Mouse (Mus musculus) CH12.LX (cell line): ENCODE data around the gene Fkbp15. TPM values are rescaled to one million over a fixed set of nuclear protein-coding genes. Genes with fewer than 3 reads are reported as not detected.
A peak's percentile ranks its signal among the peaks of the same experiment; 100 is the strongest.

ENCODE experiments used
- DNase-seq: peaks from one replicate; pipeline ENCODE4 v3.0.0-alpha.2; 2013; ENCODE audit errors: extremely low read depth
- H3K27ac ChIP-seq: 2 replicates; pipeline ENCODE4 v1.5.1; 2012; ENCODE audit warnings: low read depth, mild to moderate bottlenecking, control low read depth, moderate library complexity; ENCODE audit not compliant: insufficient read depth
- H3K27me3 ChIP-seq: replicated peaks from 2 replicates; pipeline ENCODE3; 2012; ENCODE audit warnings: inconsistent platforms
- H3K36me3 ChIP-seq, 2 experiments: replicated peaks in 1 of 2; 2 replicates each; pipeline versions ENCODE3 to v1.6.1; 2012; ENCODE audit warnings: inconsistent platforms in 1 of 2, low read length in 1 of 2, mild to moderate bottlenecking in 1 of 2, mixed read lengths in 1 of 2, moderate library complexity in 1 of 2; ENCODE audit not compliant: control insufficient read depth in 1 of 2, insufficient read depth in 1 of 2
- H3K4me1 ChIP-seq, 2 experiments: 2 replicates each; pipeline ENCODE4 v1.6.1; 2012; ENCODE audit warnings: inconsistent platforms in 1 of 2, moderate library complexity in 1 of 2; ENCODE audit not compliant: insufficient read depth in 2 of 2, control insufficient read depth in 1 of 2
- H3K4me2 ChIP-seq: 2 replicates; pipeline ENCODE4 v1.6.1; 2012; ENCODE audit warnings: low read depth, mild to moderate bottlenecking, control low read depth; ENCODE audit not compliant: poor library complexity, insufficient read depth, severe bottlenecking
- H3K4me3 ChIP-seq, 3 experiments: fragments of 150-350 bp in 1 of 3; sonication (generic) in 1 of 3; replicated peaks in 1 of 3; 2 replicates each; pipeline versions ENCODE3 to v1.5.1; 2011 to 2012; ENCODE audit warnings: low read depth in 2 of 3, low read length in 2 of 3, mild to moderate bottlenecking in 2 of 3, moderate library complexity in 2 of 3, control low read depth in 1 of 3, improper control_type of control experiment in 1 of 3, inconsistent platforms in 1 of 3, mixed read lengths in 1 of 3; ENCODE audit not compliant: poor library complexity in 1 of 3
- H3K79me2 ChIP-seq: replicated peaks from 2 replicates; pipeline ENCODE4 v1.6.1; 2012; ENCODE audit warnings: mild to moderate bottlenecking, moderate library complexity; ENCODE audit not compliant: control insufficient read depth, poor library complexity, insufficient read depth, severe bottlenecking; ENCODE audit errors: extremely low read depth
- H3K9ac ChIP-seq: 2 replicates; pipeline ENCODE4 v1.6.1; 2012; ENCODE audit warnings: low read depth, mild to moderate bottlenecking, control low read depth, moderate library complexity; ENCODE audit not compliant: insufficient read depth
- H3K9me3 ChIP-seq: replicated peaks from 2 replicates; pipeline ENCODE3; 2012; ENCODE audit warnings: low read length, inconsistent platforms, mixed read lengths
- BHLHE40 ChIP-seq: IDR thresholded peaks from 2 replicates; pipeline ENCODE4 v1.6.1; 2011; ENCODE audit warnings: mild to moderate bottlenecking, low read depth, low read length, improper control_type of control experiment
- CTCF ChIP-seq, 2 experiments: IDR thresholded peaks in 1 of 2; conservative IDR thresholded peaks in 1 of 2; 2 replicates each; pipeline ENCODE4 v1.5.1; 2011 to 2012; ENCODE audit warnings: low read depth in 2 of 2, low read length in 2 of 2, improper control_type of control experiment in 1 of 2, inconsistent platforms in 1 of 2, mild to moderate bottlenecking in 1 of 2, moderate library complexity in 1 of 2
- ELF1 ChIP-seq: IDR thresholded peaks from 2 replicates; pipeline ENCODE4 v1.6.1; 2014; ENCODE audit warnings: low read depth, mild to moderate bottlenecking, inconsistent platforms, low read length, improper control_type of control experiment
- ETS1 ChIP-seq: conservative IDR thresholded peaks from 2 replicates; pipeline ENCODE4 v1.6.1; 2012; ENCODE audit warnings: low read depth, mild to moderate bottlenecking, inconsistent platforms, low read length, improper control_type of control experiment, moderate library complexity
- HCFC1 ChIP-seq: IDR thresholded peaks from 2 replicates; pipeline ENCODE4 v1.6.1; 2012; ENCODE audit warnings: low read depth, mild to moderate bottlenecking, inconsistent platforms, low read length, improper control_type of control experiment
- IRF4 ChIP-seq: IDR thresholded peaks from 2 replicates; pipeline ENCODE4 v1.6.1; 2014; ENCODE audit warnings: low read depth, mild to moderate bottlenecking, inconsistent platforms, low read length, improper control_type of control experiment
- JUN ChIP-seq: IDR thresholded peaks from 2 replicates; pipeline ENCODE4 v1.6.1; 2011; ENCODE audit warnings: low read depth, mild to moderate bottlenecking, low read length, improper control_type of control experiment, moderate library complexity; ENCODE audit not compliant: insufficient read depth
- KAT2A ChIP-seq: IDR thresholded peaks from 2 replicates; pipeline ENCODE4 v1.6.1; 2012; ENCODE audit warnings: low read length, improper control_type of control experiment, inconsistent platforms; ENCODE audit not compliant: insufficient replicate concordance
- MAX ChIP-seq: IDR thresholded peaks from 2 replicates; pipeline ENCODE4 v1.6.1; 2011; ENCODE audit warnings: low read length, improper control_type of control experiment
- MAZ ChIP-seq: IDR thresholded peaks from 2 replicates; pipeline ENCODE4 v1.6.1; 2012; ENCODE audit warnings: low read depth, mild to moderate bottlenecking, inconsistent platforms, low read length, improper control_type of control experiment, moderate library complexity
- MEF2A ChIP-seq: IDR thresholded peaks from 2 replicates; pipeline ENCODE4 v1.6.1; 2014; ENCODE audit warnings: low read depth, mild to moderate bottlenecking, inconsistent platforms, low read length, improper control_type of control experiment, borderline replicate concordance
- RAD21 ChIP-seq: IDR thresholded peaks from 2 replicates; pipeline ENCODE4 v1.6.1; 2011; ENCODE audit warnings: low read depth, mild to moderate bottlenecking, low read length, improper control_type of control experiment, moderate library complexity
- RCOR1 ChIP-seq: conservative IDR thresholded peaks from 2 replicates; pipeline ENCODE4 v1.6.1; 2012; ENCODE audit warnings: low read depth, mild to moderate bottlenecking, inconsistent platforms, low read length, improper control_type of control experiment
- SMC3 ChIP-seq: IDR thresholded peaks from 2 replicates; pipeline ENCODE4 v1.6.1; 2011; ENCODE audit warnings: low read depth, low read length, improper control_type of control experiment
- TCF12 ChIP-seq: IDR thresholded peaks from 2 replicates; pipeline ENCODE4 v1.6.1; 2014; ENCODE audit warnings: low read depth, mild to moderate bottlenecking, inconsistent platforms, low read length, improper control_type of control experiment
- ZNF384 ChIP-seq: IDR thresholded peaks from 2 replicates; pipeline ENCODE4 v1.6.1; 2012; ENCODE audit warnings: low read depth, low read length, improper control_type of control experiment, inconsistent platforms
- dilution Hi-C: fragments of 300-500 bp; cut with MboI; formaldehyde crosslinking; loops from 2 replicates; pipeline ENCODE4 v1.14.3; 2020; ENCODE audit warnings: low sequenced_read_pairs; ENCODE audit not compliant: extremely low pct_unique_long_range_greater_than_20kb, extremely low pct_ligation_motif_present
- in situ Hi-C: fragments of 300-500 bp; cut with MboI; formaldehyde crosslinking; loops from 3 replicates; pipeline ENCODE4 v1.14.3; 2019; ENCODE audit warnings: low sequenced_read_pairs, low pct_ligation_motif_present, low pct_unique_long_range_greater_than_20kb, mixed read lengths
- polyA plus RNA-seq: library from polyadenylated mRNA; unstranded; fragments of >175 nt; gene quantifications from 2 replicates; pipeline ENCODE4 v1.2.1, GENCODE M21; 2012; ENCODE audit warnings: low read depth; ENCODE audit not compliant: insufficient read length
- total RNA-seq, 2 experiments: library from RNA; depleted of rRNA; stranded (reverse); fragments of 300-350 nt in 1 of 2; fragments of >200 nt in 1 of 2; gene quantifications; 2 replicates each; pipeline ENCODE4 v1.2.3; 2012 to 2014

The Fkbp15 gene
- total and polyA plus RNA-seq, 3 experiments: 24.0 to 35.1 (median 30.4) TPM

GRCm38 (mm10) chr4:62265154-62265836 lies 95.1 kb downstream of the Fkbp15 start:
- Histone ChIP-seq H3K36me3 (no peaks in the 10 kb centered on the region), H3K27me3 (no peaks in the 10 kb centered on the region), H3K27ac (no peak overlapping the region), H3K9ac (no peak overlapping the region), H3K79me2 (no peaks in the 10 kb centered on the region), H3K4me3 (no peak overlapping the region), H3K9me3 (no peaks in the 10 kb centered on the region), H3K4me2 (no peak overlapping the region), H3K4me1 (peaks cover 5 to 56% of the 10 kb centered on the region in 2 experiments)
- in situ Hi-C loops: no loop called here
- DNase-seq: peak; percentile 58
- dilution Hi-C loops: no loop called here
- no peak for TF ChIP-seq SMC3
- TF ChIP-seq RCOR1: no peak
- TF ChIP-seq KAT2A: no peak
- no peak for TF ChIP-seq MEF2A
- no peak for TF ChIP-seq RAD21
- no peak for TF ChIP-seq ELF1
- 0 out of 2 replicates have a peak, but pooled peaks have one; percentile 25 for TF ChIP-seq TCF12
- no peak for TF ChIP-seq MAX
- TF ChIP-seq JUN: no peak
- peak; percentile 63 for TF ChIP-seq BHLHE40
- peak; percentile 34; the same call in 1 of the 2 replicates for TF ChIP-seq ETS1

GRCm38 (mm10) chr4:62263133-62263844 lies 97.1 kb downstream of the Fkbp15 start:
- dilution Hi-C loops (no loop called here), in situ Hi-C loops (no loop called here)
- Histone ChIP-seq H3K36me3 (no peaks in the 10 kb centered on the region), H3K4me3 (no peak overlapping the region), H3K4me1 (peaks cover 5 to 58% of the 10 kb centered on the region in 2 experiments), H3K27ac (no peak overlapping the region), H3K4me2 (peak overlapping the region; percentile 16; the same call in 1 of the 2 replicates), H3K27me3 (no peaks in the 10 kb centered on the region), H3K9me3 (no peaks in the 10 kb centered on the region), H3K9ac (no peak overlapping the region), H3K79me2 (no peaks in the 10 kb centered on the region)
- TF ChIP-seq ZNF384 (peak; percentile 96), MAZ (no peak), IRF4 (0 out of 2 replicates have a peak, but pooled peaks have one; percentile 12), HCFC1 (no peak), SMC3 (peak; percentile 73), RCOR1 (no peak), CTCF (conservative IDR thresholded peaks at IDR 0.05 in 1 of 2, IDR thresholded peaks at IDR 0.05 in 1 of 2; ENCODE audit: low read depth in 2 of 2, low read length in 2 of 2) (peak; percentile 47 to 83; a peak in 3 of 4 replicates), RAD21 (peak; percentile 89)
- DNase-seq: peak; percentile 51
